Mouse (Mus musculus) megakaryocyte, embryonic 14.5 days (primary cell): ENCODE data around the gene Gli3. TPM values are rescaled to one million over a fixed set of nuclear protein-coding genes. Genes with fewer than 3 reads are reported as not detected.

Source experiments
- H3K27me3 ChIP-seq: replicated peaks from 2 replicates; pipeline ENCODE3; 2012; ENCODE audit warnings: inconsistent platforms
- H3K36me3 ChIP-seq: replicated peaks from 2 replicates; pipeline ENCODE3; 2012; ENCODE audit warnings: low read length, inconsistent platforms, mixed read lengths
- H3K4me1 ChIP-seq: 2 replicates; pipeline ENCODE4 v1.6.1; 2012; ENCODE audit warnings: inconsistent platforms
- H3K4me3 ChIP-seq: replicated peaks from 2 replicates; pipeline ENCODE3; 2012; ENCODE audit warnings: moderate library complexity, mild to moderate bottlenecking, inconsistent platforms
- H3K9me3 ChIP-seq: 2 replicates; pipeline ENCODE4 v1.6.1; 2012; ENCODE audit warnings: inconsistent platforms
- FLI1 ChIP-seq: IDR thresholded peaks from 2 replicates; pipeline ENCODE4 v1.6.1; 2012; ENCODE audit warnings: low read length, inconsistent platforms, mixed read lengths
- GATA1 ChIP-seq: IDR thresholded peaks from 3 replicates; pipeline ENCODE4 v1.6.1; 2012; ENCODE audit warnings: mixed read lengths, low read length, inconsistent platforms, borderline replicate concordance
- polyA plus RNA-seq: library from polyadenylated mRNA; stranded (reverse); fragments of >175 nt; gene quantifications from 2 replicates; pipeline ENCODE4 v1.2.3, GENCODE M21; 2012; ENCODE audit warnings: low replicate concordance; ENCODE audit not compliant: insufficient read depth

Gene Gli3
- polyA plus RNA-seq: not detected in 2 replicates

DNA sequence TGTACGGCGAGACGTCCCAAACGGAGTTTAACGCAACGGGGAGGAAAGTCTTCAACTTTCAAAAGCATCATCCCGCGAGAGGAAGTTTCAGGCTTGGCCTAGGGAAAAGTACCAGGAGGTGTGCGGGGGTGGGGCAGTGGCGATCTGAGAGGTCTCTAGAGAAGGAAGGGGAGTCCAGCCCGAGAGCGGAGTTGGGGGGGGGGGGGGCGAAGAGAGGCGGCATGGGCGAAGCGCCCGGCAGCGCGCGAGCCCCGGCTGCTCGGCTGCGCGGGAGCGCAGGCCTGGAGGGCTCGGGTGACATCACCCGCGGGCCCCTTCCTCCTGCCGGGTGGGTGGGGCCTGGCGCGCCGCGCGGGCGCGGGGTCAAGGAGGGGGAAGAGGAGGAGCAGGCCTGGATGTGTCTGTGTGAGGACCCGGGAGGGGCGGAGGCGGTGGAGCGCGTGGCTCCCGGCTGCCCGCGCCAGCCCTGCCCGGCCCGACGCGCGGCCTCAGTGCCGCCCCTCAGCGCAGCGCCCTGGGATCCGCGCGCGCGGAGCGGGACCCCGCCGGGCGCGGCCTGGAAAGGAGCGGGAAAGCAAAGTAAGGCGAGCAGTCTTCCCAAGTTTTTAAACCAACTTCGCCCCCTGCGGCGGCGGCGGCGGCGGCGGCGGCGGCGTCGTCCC, at the start of gene Gli3:
Gli3 (plus strand) TSS at position 406 of the 662 bp plus-strand sequence.
- TF ChIP-seq FLI1: no peak
- TF ChIP-seq GATA1: no peak
- Histone ChIP-seq H3K4me1 (peaks cover 19% of the 10 kb centered on the region), H3K9me3 (no peaks in the 10 kb centered on the region), H3K36me3 (no peaks in the 10 kb centered on the region), H3K4me3 (peak within 1 kb of the TSS; percentile 82), H3K27me3 (peaks cover 60% of the 10 kb centered on the region)

DNA sequence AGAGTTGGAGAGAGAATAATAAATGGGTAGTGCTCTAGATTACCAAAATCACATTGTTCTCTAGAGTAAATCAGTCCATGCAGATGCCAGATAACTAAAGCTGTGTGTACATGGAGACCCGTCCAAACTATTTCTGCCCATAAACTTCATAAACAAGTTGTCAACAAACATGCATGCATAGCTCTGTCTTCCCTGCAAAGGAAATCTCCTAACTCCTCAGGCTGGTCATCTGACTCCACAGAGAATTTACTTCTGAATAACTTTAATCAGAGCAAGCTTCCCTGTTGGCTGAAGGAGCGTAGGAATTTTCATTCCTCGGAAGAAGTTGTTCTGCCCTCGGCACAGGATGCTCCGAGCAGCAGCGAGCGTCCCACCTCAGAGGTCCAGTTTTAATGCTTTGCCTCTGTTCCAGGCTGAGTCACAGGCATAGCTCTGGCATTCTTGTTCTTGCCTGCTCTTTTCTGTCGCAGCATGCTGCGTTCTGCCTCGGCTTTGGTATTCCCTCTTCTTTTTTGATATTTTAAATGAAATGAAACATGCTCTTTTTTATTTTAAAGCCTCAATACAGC, 41.8 kb upstream of the Gli3 start:
- H3K36me3 ChIP-seq: no peaks in the 10 kb centered on the region
- H3K9me3 ChIP-seq: no peaks in the 10 kb centered on the region
- TF ChIP-seq FLI1 (no peak), GATA1 (no peak)
- H3K4me3 ChIP-seq: no peak overlapping the region
- no peaks in the 10 kb centered on the region for H3K27me3 ChIP-seq
- H3K4me1 ChIP-seq: no peaks in the 10 kb centered on the region

DNA sequence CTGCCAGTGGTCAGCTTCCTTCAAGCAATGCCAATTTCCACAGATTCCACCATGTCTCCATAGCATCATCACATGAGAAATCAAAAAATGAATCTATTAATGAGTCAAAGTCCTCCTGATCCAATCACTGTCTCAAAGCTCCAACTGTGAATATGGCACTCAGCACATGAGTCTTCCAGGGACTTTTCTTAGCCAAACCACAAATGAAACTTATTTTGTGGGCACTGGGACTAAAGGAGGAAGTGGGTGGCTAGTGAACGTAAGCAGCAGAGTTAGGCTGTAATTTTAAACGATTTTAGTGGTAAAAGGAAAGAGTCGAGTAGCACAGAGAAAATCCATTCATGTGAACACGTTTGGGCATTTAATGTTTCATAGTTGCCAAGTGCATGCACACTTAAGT, 21.0 kb upstream of the Gli3 start:
- Histone ChIP-seq H3K27me3 (no peaks in the 10 kb centered on the region), H3K4me1 (no peaks in the 10 kb centered on the region), H3K9me3 (no peaks in the 10 kb centered on the region), H3K4me3 (no peak overlapping the region), H3K36me3 (no peaks in the 10 kb centered on the region)
- no peak for TF ChIP-seq GATA1
- no peak for TF ChIP-seq FLI1

DNA sequence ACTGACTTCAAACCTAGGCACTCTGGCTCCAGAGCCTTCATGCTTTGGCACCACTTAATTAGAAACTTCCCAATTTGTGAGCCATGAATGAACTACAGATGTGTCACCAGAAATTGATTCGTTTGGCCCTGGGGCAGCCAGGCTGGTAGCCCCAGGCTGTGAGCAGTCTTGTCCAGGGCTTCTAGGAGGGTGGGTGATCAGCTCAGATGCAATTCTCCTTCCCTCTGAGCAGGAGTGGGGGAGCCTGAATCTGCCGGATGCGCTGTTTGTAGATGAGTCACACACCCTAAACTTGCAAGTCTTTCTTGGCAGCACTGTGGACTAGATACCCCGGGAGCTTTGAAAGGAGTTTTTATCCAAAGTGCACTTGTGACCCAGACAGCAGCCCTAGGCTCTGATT, 18.7 kb upstream of the Gli3 start:
- no peaks in the 10 kb centered on the region for H3K27me3 ChIP-seq
- no peaks in the 10 kb centered on the region for H3K9me3 ChIP-seq
- TF ChIP-seq GATA1: no peak
- no peak for TF ChIP-seq FLI1
- no peaks in the 10 kb centered on the region for H3K4me1 ChIP-seq
- no peaks in the 10 kb centered on the region for H3K36me3 ChIP-seq
- no peak overlapping the region for H3K4me3 ChIP-seq

DNA sequence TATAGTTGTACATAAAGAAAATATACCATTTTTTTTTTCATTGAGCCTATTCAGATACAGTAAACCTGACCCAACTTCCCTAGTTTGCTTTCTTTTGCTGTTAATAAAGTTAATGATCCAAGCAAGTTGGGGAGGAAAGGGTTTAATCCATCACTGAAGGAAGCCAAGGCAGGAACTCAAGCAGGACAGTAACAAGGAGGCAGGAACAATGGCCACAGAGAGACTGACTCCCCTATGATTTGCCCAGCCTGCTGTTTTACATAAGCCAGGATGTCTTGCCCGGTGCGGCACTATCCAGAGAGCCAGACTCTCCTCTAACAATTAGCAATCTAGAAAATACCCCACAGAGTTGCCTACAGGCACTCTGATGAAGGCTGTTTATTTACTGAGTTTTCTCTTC, 17.4 kb upstream of the Gli3 start:
- Histone ChIP-seq H3K36me3 (no peaks in the 10 kb centered on the region), H3K4me3 (no peak overlapping the region), H3K27me3 (no peaks in the 10 kb centered on the region), H3K9me3 (no peaks in the 10 kb centered on the region), H3K4me1 (no peaks in the 10 kb centered on the region)
- TF ChIP-seq GATA1: no peak
- no peak for TF ChIP-seq FLI1

DNA sequence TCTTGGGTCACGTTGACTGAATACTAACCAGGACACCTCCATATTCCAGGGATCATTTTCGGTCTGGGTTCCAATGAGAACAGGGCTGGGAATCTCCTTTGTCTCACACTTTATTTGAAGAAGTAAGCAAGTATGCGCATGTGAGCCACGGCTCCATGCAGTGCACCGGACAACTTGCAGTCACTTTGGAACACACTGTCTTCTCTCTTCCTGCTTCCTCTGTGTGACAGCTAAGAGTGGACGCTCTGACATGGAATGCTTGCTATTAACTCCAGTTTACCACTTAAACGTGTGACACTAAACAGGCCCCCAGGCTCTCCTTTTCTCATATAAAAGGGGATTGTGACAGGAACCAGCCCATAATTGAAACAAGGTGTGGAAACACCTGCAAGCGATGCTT, 17.0 kb upstream of the Gli3 start:
- TF ChIP-seq GATA1 (no peak), FLI1 (no peak)
- no peaks in the 10 kb centered on the region for H3K27me3 ChIP-seq
- no peaks in the 10 kb centered on the region for H3K4me1 ChIP-seq
- H3K36me3 ChIP-seq: no peaks in the 10 kb centered on the region
- no peak overlapping the region for H3K4me3 ChIP-seq
- H3K9me3 ChIP-seq: no peaks in the 10 kb centered on the region

DNA sequence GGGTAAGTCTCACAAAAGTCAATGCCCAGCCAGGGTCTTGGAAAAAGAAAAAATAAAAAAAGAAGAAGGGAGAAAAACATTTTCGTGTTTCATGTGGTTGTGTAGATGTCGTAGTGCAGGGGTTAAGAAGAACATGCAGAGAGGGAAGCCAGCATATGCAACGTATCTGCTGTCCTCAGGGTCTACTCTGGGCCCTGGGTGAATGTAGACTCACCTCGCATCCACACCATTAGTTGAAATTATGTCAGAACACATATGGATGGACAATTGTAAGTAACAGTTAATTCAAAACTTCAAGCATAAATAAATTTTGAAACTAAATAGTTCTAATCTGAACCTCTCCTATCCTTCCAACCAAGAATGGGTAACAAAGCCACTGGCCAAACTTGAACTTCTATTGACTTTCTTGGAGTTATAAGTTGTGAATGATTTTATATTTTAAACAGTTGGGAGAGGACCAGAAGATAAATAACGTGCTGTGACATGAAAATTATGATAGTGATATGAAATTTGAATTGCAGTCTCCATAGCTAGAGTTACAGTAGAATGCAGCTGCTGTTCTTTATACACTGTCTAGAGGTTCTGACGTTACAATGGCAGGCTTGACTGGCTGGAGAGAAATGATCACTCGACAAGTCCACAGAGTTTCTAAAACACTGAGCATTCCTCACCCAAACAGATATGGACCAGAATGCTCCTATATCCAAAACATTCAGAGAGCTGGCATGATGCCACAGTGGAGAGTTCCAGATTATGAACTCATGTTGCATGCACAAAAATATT, 16.1 kb upstream of the Gli3 start:
- Histone ChIP-seq H3K4me3 (no peak overlapping the region), H3K9me3 (no peaks in the 10 kb centered on the region), H3K27me3 (no peaks in the 10 kb centered on the region), H3K36me3 (no peaks in the 10 kb centered on the region), H3K4me1 (no peaks in the 10 kb centered on the region)
- TF ChIP-seq GATA1: no peak
- TF ChIP-seq FLI1: no peak

DNA sequence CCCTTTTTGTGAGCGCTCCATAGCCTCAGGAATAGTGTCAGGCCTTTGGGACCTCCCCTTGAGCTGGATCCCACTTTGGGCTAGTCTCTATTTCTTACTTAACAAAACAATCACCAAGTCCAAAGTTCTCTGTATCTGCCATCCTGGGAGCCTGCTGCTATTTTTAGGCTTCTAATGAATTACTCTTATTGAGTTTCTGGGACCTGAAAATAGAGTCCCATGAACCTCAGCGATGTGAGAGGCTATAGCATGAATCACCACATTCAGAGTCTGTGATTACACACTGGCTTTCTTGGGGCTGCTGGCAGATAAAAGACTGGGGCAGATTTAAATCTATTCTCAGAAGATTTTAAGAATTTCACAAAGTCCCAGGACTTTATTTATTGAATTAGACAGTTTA, 12.1 kb upstream of the Gli3 start:
- Histone ChIP-seq H3K4me1 (no peaks in the 10 kb centered on the region), H3K27me3 (no peaks in the 10 kb centered on the region), H3K4me3 (no peak overlapping the region), H3K9me3 (no peaks in the 10 kb centered on the region), H3K36me3 (no peaks in the 10 kb centered on the region)
- TF ChIP-seq GATA1 (no peak), FLI1 (no peak)

DNA sequence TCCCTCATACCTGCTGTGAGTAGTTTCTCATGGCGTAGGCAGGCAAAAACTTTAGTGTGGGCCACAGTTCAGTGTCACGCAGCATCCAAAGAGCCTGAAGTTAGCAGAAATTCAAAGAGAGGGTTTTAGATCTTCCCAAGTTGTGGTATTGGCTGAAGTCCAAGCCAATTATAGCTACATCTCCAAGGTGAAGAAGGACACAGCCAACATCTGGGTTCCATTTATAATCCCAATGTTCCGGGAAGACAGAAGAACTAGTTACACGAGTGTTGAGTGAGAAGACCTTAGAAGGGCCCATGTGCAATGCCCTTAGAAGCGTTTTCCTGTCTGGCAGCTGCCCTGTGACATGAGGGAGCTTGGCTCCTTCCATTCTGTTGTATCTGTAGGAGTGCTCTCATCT, 5.2 kb upstream of the Gli3 start:
- H3K9me3 ChIP-seq: no peaks in the 10 kb centered on the region

DNA sequence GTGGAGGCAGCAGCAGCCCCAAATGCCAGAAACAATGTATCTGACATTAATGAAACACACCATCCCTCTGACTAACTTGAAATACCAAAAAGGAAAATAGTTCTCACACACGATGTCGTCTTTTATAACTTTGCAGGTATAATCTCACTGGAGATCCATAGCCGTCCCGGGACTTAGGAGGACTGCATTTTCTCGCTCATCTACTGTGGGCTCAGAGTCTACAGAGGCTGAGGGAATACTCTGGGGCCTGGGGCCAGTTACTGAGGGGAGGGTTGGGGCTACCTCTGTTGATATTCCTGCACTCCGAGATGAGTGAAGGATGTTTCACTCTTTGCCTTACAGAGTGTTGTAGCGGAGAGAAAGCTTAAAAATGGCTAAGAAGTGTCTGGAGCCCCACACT, 1.1 kb upstream of the Gli3 start:
- H3K27me3 ChIP-seq: peaks cover 57% of the 10 kb centered on the region
- H3K4me1 ChIP-seq: peaks cover 19% of the 10 kb centered on the region
- H3K4me3 ChIP-seq: no peak overlapping the region
- no peaks in the 10 kb centered on the region for H3K36me3 ChIP-seq
- TF ChIP-seq FLI1 (no peak), GATA1 (no peak)
- no peaks in the 10 kb centered on the region for H3K9me3 ChIP-seq

More for the DNA sequence above, 5.2 kb upstream of the Gli3 start:
- TF ChIP-seq FLI1 (no peak), GATA1 (no peak)
- H3K4me3 ChIP-seq: no peak overlapping the region
- peaks cover 23% of the 10 kb centered on the region for H3K27me3 ChIP-seq
- H3K36me3 ChIP-seq: no peaks in the 10 kb centered on the region
- no peaks in the 10 kb centered on the region for H3K4me1 ChIP-seq
